Mouse (Mus musculus) kidney, embryonic 16.5 days (tissue): ENCODE results near the gene Rnf138rt1. TPM values are rescaled to one million over a fixed set of nuclear protein-coding genes. Genes with fewer than 3 reads are reported as not detected.

Experiments used
- ATAC-seq: fragments of 200-750 bp; cut with Nextera tagmentation; 2 replicates; pipeline ENCODE4 v1.8.0; 2017; ENCODE audit warnings: moderate TSS enrichment; ENCODE audit not compliant: low FRiP score, low TSS enrichment
- H3K27ac ChIP-seq: fragments of 300-500 bp; sonication (generic); 2 replicates; pipeline ENCODE4 v1.5.1; 2014; ENCODE audit warnings: low read length
- H3K27me3 ChIP-seq: fragments of 300-500 bp; sonication (generic); 2 replicates; pipeline ENCODE4 v1.6.1; 2014; ENCODE audit warnings: low read length, control low read depth, mixed read lengths; ENCODE audit not compliant: insufficient read depth
- H3K36me3 ChIP-seq: fragments of 300-500 bp; sonication (generic); 2 replicates; pipeline ENCODE4 v1.6.1; 2014; ENCODE audit warnings: low read length, control low read depth, mixed read lengths; ENCODE audit not compliant: insufficient read depth
- H3K4me1 ChIP-seq: fragments of 300-500 bp; sonication (generic); 2 replicates; pipeline ENCODE4 v1.6.1; 2014; ENCODE audit warnings: low read length, control low read depth, mixed read lengths; ENCODE audit not compliant: insufficient read depth
- H3K4me2 ChIP-seq: fragments of 300-500 bp; sonication (generic); replicated peaks from 2 replicates; pipeline ENCODE4 v1.6.1; 2014; ENCODE audit warnings: low read depth, low read length
- H3K4me3 ChIP-seq: fragments of 300-500 bp; sonication (generic); 2 replicates; pipeline ENCODE4 v1.5.1; 2014; ENCODE audit warnings: mild to moderate bottlenecking, low read length
- H3K9ac ChIP-seq: fragments of 300-500 bp; sonication (generic); replicated peaks from 2 replicates; pipeline ENCODE4 v1.6.1; 2014; ENCODE audit warnings: low read length
- H3K9me3 ChIP-seq: fragments of 300-500 bp; sonication (generic); 2 replicates; pipeline ENCODE4 v1.6.1; 2016; ENCODE audit warnings: low read length, control low read depth
- WGBS: fragments of 180-500 bp; shearing (Covaris S2); extraction: QIAGEN DNeasy Blood & Tissue Kit; methylation state at CpG from one replicate; pipeline ENCODE4 v1.1.7; 2014; 5-methylcytosine and 5-hydroxymethylcytosine counted together
- polyA plus RNA-seq: library from polyadenylated mRNA; unstranded; fragments of >200 nt; fragmentation: Nextera tagmentation; extraction: Ambion mirVana; gene quantifications from 2 replicates; pipeline ENCODE4 v1.2.1, GENCODE M21; 2015

Gene Rnf138rt1
- polyA plus RNA-seq, 1 experiment from 2014 or later: not detected

DNA sequence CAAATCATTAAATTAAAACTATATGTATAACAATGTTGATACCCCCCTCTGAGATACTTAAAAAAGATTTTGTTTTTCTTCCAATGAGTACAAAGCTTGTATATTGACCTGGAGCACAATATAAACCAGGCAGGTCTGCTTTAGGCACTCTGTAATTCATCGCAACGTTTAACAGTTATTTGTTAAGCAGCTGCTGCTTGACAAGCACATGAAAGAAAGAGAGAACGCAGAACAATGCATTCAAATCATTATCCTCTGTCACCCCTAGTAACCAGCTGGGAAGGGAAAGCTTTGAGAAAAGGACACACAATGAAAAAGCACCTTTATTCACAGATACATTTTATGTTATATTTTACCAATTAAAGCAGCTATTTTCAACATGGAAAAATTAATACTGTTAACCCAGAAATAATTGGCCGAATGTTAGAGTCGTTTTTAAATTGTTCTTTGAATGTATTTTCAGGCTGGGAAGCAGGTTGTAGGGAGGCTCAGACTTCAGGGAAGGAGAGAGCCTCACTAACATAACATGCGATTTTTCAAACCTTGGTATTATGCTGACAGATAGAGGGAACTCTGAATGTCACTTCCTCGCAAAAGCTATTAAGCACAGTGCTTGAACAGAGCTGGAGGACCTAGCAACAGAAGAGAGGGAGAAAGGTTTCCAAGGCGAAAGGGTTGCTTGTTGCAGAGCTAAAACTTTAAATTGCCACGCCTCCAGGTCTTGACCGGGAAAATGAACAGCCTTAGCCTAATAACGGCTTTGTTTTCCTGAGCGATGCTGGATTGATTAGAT lies 38.1 kb downstream of the Rnf138rt1 start:
- no peaks in the 10 kb centered on the region for H3K9me3 ChIP-seq
- H3K27ac ChIP-seq: no peak overlapping the region
- 55% methylated on average over 12 of the region's 12 CpGs for WGBS
- H3K36me3 ChIP-seq: no peaks in the 10 kb centered on the region
- H3K4me2 ChIP-seq: no peak overlapping the region; the same call in 1 of the 2 replicates
- no peak overlapping the region for H3K4me3 ChIP-seq
- no peaks in the 10 kb centered on the region for H3K4me1 ChIP-seq
- no peak overlapping the region for H3K9ac ChIP-seq
- H3K27me3 ChIP-seq: peaks cover 8% of the 10 kb centered on the region; the same call in 1 of the 2 replicates
- no peak for ATAC-seq

DNA sequence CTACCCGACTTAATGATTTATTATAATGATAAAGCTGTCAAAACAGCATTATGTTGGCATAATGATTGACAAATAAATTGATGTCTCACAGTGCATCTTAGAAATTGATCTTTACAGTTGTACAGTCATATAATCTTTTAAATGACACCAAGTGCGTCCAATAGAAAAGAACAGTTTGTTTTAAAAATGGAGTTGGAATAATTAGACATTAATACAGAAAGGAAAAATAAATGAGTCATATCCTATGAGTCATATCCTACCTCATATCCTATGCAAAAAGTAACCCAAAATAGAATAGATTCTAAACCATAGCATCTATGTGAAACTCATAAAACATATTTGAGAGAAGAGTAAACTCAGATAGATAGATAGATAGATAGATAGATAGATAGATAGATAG lies 40.5 kb downstream of the Rnf138rt1 start:
- H3K36me3 ChIP-seq: no peaks in the 10 kb centered on the region
- peaks cover 4% of the 10 kb centered on the region; the same call in 1 of the 2 replicates for H3K27me3 ChIP-seq
- no peak overlapping the region for H3K4me3 ChIP-seq
- no peak for ATAC-seq
- no peaks in the 10 kb centered on the region for H3K4me1 ChIP-seq
- H3K9ac ChIP-seq: no peak overlapping the region
- 72% methylated on average over 2 of the region's 2 CpGs for WGBS
- no peak overlapping the region for H3K4me2 ChIP-seq
- H3K27ac ChIP-seq: no peak overlapping the region
- no peaks in the 10 kb centered on the region for H3K9me3 ChIP-seq

Other genes starting within 250 kb of the Rnf138rt1 start
- gene Grpr, start 211.7 kb downstream of the Rnf138rt1 start, polyA plus RNA-seq: 0.26 and 0.35 TPM in 2 replicates
- gene Ap1s2, start 147.7 kb upstream of the Rnf138rt1 start, polyA plus RNA-seq: 19.8 and 22.3 TPM in 2 replicates
- gene Zrsr2, start 197.3 kb upstream of the Rnf138rt1 start, polyA plus RNA-seq: 49.1 and 59.8 TPM in 2 replicates